Mouse (Mus musculus): Measurements from ENCODE around the gene Camk1.

DNA sequence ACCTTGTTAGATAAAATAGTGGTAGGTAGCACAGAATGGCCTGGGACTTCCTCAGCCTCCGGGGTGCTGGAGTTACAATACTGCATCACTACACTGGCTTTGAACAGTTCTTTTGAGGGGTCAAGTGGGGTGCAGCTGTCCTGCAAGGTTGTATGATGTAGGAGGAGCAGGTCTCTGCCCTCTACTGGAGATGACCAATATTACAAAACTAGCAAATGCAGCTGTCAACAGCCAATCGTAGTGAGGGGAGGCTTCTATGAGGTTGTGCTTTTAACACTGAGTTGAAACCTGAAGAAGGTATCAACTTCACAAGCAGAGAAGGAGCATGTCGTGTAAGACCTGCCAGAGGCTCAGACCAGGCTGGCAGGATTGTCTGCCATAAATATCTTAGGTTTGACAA is 41.5 kb downstream of the Camk1 start:
- TF ChIP-seq CTCF (IDR thresholded peaks at IDR 0.05): peak; percentile 83
- no peak for TF ChIP-seq POLR2A (IDR thresholded peaks at IDR 0.05; ENCODE audit: insufficient read depth, low read depth, low read length)
